Mouse (Mus musculus) layer of hippocampus, adult 9-11 months (tissue): ENCODE results near the gene Orm3.

Experiments used
- DNase-seq: peaks from one replicate; pipeline ENCODE4 v3.0.0; 2022

The Orm3 gene

GRCm38 (mm10) chr4:63370897-63371296, 14.9 kb downstream of the Orm3 start:
- DNase-seq = no peak

GRCm38 (mm10) chr4:63371890-63372289, 15.9 kb downstream of the Orm3 start:
- no peak for DNase-seq

- no peak for DNase-seq
Measured at GRCm38 (mm10) chr4:63373404-63373803, 17.4 kb downstream of the Orm3 start.

- DNase-seq = no peak
Measured at GRCm38 (mm10) chr4:63374331-63374730, 18.4 kb downstream of the Orm3 start.

GRCm38 (mm10) chr4:63375367-63375766, 19.4 kb downstream of the Orm3 start:
- no peak for DNase-seq

- DNase-seq = no peak
Measured at GRCm38 (mm10) chr4:63377483-63377882, 21.5 kb downstream of the Orm3 start.

- DNase-seq = no peak
Measured at GRCm38 (mm10) chr4:63382676-63383369, 26.9 kb downstream of the Orm3 start.

- no peak for DNase-seq
Measured at GRCm38 (mm10) chr4:63383474-63383873, 27.5 kb downstream of the Orm3 start.

GRCm38 (mm10) chr4:63384262-63384661, 28.3 kb downstream of the Orm3 start:
- DNase-seq = no peak

- no peak for DNase-seq
Measured at GRCm38 (mm10) chr4:63385253-63385652, 29.3 kb downstream of the Orm3 start.

GRCm38 (mm10) chr4:63385784-63386183, 29.8 kb downstream of the Orm3 start:
- no peak for DNase-seq

- no peak for DNase-seq
Measured at GRCm38 (mm10) chr4:63388029-63388428, 32.1 kb downstream of the Orm3 start.

- DNase-seq = no peak
Measured at GRCm38 (mm10) chr4:63389121-63389886, 33.3 kb downstream of the Orm3 start.

- peak; percentile 63 for DNase-seq
Measured at GRCm38 (mm10) chr4:63389887-63390528, 34.0 kb downstream of the Orm3 start.

GRCm38 (mm10) chr4:63391322-63391721, 35.4 kb downstream of the Orm3 start:
- DNase-seq = no peak

- no peak for DNase-seq
Measured at GRCm38 (mm10) chr4:63397981-63398537, 42.1 kb downstream of the Orm3 start.

- DNase-seq = peak; percentile 72
Measured at GRCm38 (mm10) chr4:63398854-63399609, 43.1 kb downstream of the Orm3 start.

- no peak for DNase-seq
Measured at GRCm38 (mm10) chr4:63399691-63400270, 43.8 kb downstream of the Orm3 start.

GRCm38 (mm10) chr4:63400541-63401306, 44.8 kb downstream of the Orm3 start:
- no peak for DNase-seq

GRCm38 (mm10) chr4:63401620-63402019, 45.7 kb downstream of the Orm3 start:
- DNase-seq = no peak

GRCm38 (mm10) chr4:63402056-63402455, 46.1 kb downstream of the Orm3 start:
- no peak for DNase-seq

- no peak for DNase-seq
Measured at GRCm38 (mm10) chr4:63402558-63402957, 46.6 kb downstream of the Orm3 start.
